In the genomic region with DNA sequence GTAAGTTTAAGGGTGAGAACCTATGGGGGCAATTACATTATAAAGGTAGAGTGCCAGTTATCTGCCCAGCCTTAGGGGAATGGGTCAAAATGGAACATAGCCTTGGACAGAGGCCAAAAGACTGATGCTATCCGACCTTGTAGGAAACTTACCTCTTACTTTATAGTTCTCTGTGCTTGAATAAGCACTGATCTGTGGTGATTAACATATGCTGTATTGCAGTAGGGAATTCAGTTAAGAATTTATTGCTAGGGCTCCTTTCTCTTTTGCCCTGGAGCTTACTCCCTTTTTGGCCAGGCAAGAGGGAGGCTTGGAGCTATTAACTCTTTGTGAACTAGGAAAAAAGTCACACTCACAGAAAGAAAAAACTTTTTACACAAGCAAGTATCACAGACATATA, we compare ENCODE assay signal across 15 mouse cellular contexts.
"Had no signal": no experiment of that assay in that cellular context is flagged by ENCODE, and none has a peak within 500 bp of the region (broad histone marks: within the 10 kb centered on the region; RNA-seq: fewer than 3 reads in every experiment).

No protein-coding gene starts in this region.

- DNase-seq: left cerebral cortex, postnatal 4 days; liver, postnatal 0 days; lung, embryonic 14.5 days; retina, postnatal 1 day; right cerebral cortex, postnatal 25 days; spleen, adult 18-20 months; thymus, postnatal 25 days had no signal

- H3K4me3 ChIP-seq: limb, embryonic 12.5 days; limb, embryonic 15.5 days; midbrain, embryonic 12.5 days; myocyte; neural tube, embryonic 13.5 days; stomach, embryonic 15.5 days had no signal

- H3K36me3 ChIP-seq: limb, embryonic 12.5 days; limb, embryonic 15.5 days; midbrain, embryonic 12.5 days; neural tube, embryonic 13.5 days; stomach, embryonic 15.5 days had no signal

- H3K27me3 ChIP-seq: limb, embryonic 12.5 days; limb, embryonic 15.5 days; midbrain, embryonic 12.5 days; neural tube, embryonic 13.5 days; stomach, embryonic 15.5 days had no signal

- H3K4me1 ChIP-seq: limb, embryonic 15.5 days; midbrain, embryonic 12.5 days; stomach, embryonic 15.5 days had no signal

- H3K9me3 ChIP-seq: limb, embryonic 12.5 days; limb, embryonic 15.5 days; midbrain, embryonic 12.5 days; neural tube, embryonic 13.5 days; stomach, embryonic 15.5 days had no signal

- H3K27ac ChIP-seq: limb, embryonic 12.5 days; limb, embryonic 15.5 days; liver, embryonic 14.5 days; macrophage; midbrain, embryonic 12.5 days; neural tube, embryonic 13.5 days; stomach, embryonic 15.5 days had no signal
